Comparison of ENCODE assay signal across 9 mouse cellular contexts in genomic region chr2:11362205-11362994, GRCm38 (mm10).
DNase-seq lines count a peak whose midpoint lies in the region; ATAC-seq and TF ChIP-seq lines count a peak whose summit lies in the region.
"Had no signal": no experiment of that assay in that cellular context is flagged by ENCODE, and none has a peak within 500 bp of the region (broad histone marks: within the 10 kb centered on the region; RNA-seq: fewer than 3 reads in every experiment).

No protein-coding gene starts in this region.

- WGBS in hindbrain, embryonic 15.5 days: 70% methylated on average over 8 of the region's 8 CpGs
- WGBS in midbrain, postnatal 0 days: 79% methylated on average over 8 of the region's 8 CpGs

- H3K27ac ChIP-seq in hindbrain, embryonic 15.5 days (replicated peaks): no peak overlapping the region
- H3K27ac ChIP-seq in midbrain, postnatal 0 days (ENCODE audit: low read depth, low read length): no peak overlapping the region
- H3K27ac ChIP-seq: layer of hippocampus, adult 2 months had no signal

- H3K4me3 ChIP-seq in hindbrain, embryonic 15.5 days: no peak overlapping the region
- no peak overlapping the region for H3K4me3 ChIP-seq in midbrain, postnatal 0 days (ENCODE audit: low read depth, low read length)
- H3K4me3 ChIP-seq: layer of hippocampus, adult 2 months had no signal

- H3K36me3 ChIP-seq in hindbrain, embryonic 15.5 days: no peaks in the 10 kb centered on the region
- H3K36me3 ChIP-seq in midbrain, postnatal 0 days (ENCODE audit: insufficient read depth, low read length): no peaks in the 10 kb centered on the region

- H3K9me3 ChIP-seq in hindbrain, embryonic 15.5 days: no peaks in the 10 kb centered on the region
- H3K9me3 ChIP-seq in midbrain, postnatal 0 days (ENCODE audit: low read length): no peaks in the 10 kb centered on the region

- H3K27me3 ChIP-seq in hindbrain, embryonic 15.5 days: no peaks in the 10 kb centered on the region
- no peaks in the 10 kb centered on the region for H3K27me3 ChIP-seq in midbrain, postnatal 0 days (ENCODE audit: insufficient read depth, low read length)

- no peak for TF ChIP-seq CTCF in midbrain, postnatal 0 days (IDR thresholded peaks at IDR 0.05)

- H3K4me2 ChIP-seq in hindbrain, embryonic 15.5 days: no peak overlapping the region
- H3K4me2 ChIP-seq in midbrain, postnatal 0 days (ENCODE audit: low read depth, low read length, poor library complexity, severe bottlenecking): no peak overlapping the region

- ATAC-seq in cerebellum, adult (ENCODE audit: insufficient number of reproducible peaks, low FRiP score, low TSS enrichment): peak; percentile 94
- ATAC-seq in hindbrain, embryonic 15.5 days (ENCODE audit: low FRiP score, low read depth): peak; percentile 85
- peak; percentile 78; the same call in 1 of the 2 replicates for ATAC-seq in midbrain, postnatal 0 days (ENCODE audit: low FRiP score)
- ATAC-seq in megakaryocyte-erythroid progenitor cell, adult 5-6 weeks (replicated peaks; ENCODE audit: low FRiP score, low TSS enrichment, poor library complexity, severe bottlenecking): no peak

- no peak overlapping the region for H3K9ac ChIP-seq in hindbrain, embryonic 15.5 days
- H3K9ac ChIP-seq in midbrain, postnatal 0 days (replicated peaks; ENCODE audit: low read length, poor library complexity, severe bottlenecking): no peak overlapping the region

- intact Hi-C loops in left cerebral cortex, postnatal 4 days (cut with DNase I): no loop called here

- peak; percentile 85 for DNase-seq in left cerebral cortex, postnatal 4 days
- DNase-seq in left cerebral cortex, adult 11 months (ENCODE audit: low spot score): no peak
- DNase-seq in midbrain, postnatal 0 days (ENCODE audit: low spot score): peak; percentile 91
- no peak for DNase-seq in spleen, adult 12 weeks (ENCODE audit: low spot score)
- DNase-seq in frontal cortex, adult 2 months (ENCODE audit: extremely low spot score in 1 of 2, low spot score in 1 of 2): no peak

- H3K4me1 ChIP-seq in hindbrain, embryonic 15.5 days (replicated peaks): no peaks in the 10 kb centered on the region
- no peaks in the 10 kb centered on the region for H3K4me1 ChIP-seq in midbrain, postnatal 0 days (ENCODE audit: insufficient read depth, low read length)

Comparison
In these comparisons a context has a peak if more than half of its experiments do, and no peak if none do; other contexts are left out.
1. DNase-seq: peak in left cerebral cortex, postnatal 4 days (single experiment) and midbrain, postnatal 0 days (single experiment); none in left cerebral cortex, adult 11 months (single experiment), spleen, adult 12 weeks (single experiment) and frontal cortex, adult 2 months (0 of 2).